Mouse (Mus musculus) lung, postnatal 25 days (tissue): ENCODE data around the gene Cenpf.

Experiments used
- DNase-seq: peaks from one replicate; pipeline ENCODE4 v3.0.0; 2022; ENCODE audit warnings: low spot score

The Cenpf gene

GRCm38 (mm10) chr1:189687654-189688387, at the start of gene Cenpf:
Cenpf (minus strand) TSS chr1:189688086.
- peak; percentile 98 for DNase-seq

GRCm38 (mm10) chr1:189732156-189732555, 44.3 kb upstream of the Cenpf start:
- DNase-seq: no peak

GRCm38 (mm10) chr1:189731697-189732096, 43.8 kb upstream of the Cenpf start:
- no peak for DNase-seq

- no peak for DNase-seq
Measured at GRCm38 (mm10) chr1:189729141-189729815, 41.4 kb upstream of the Cenpf start.

GRCm38 (mm10) chr1:189728784-189729115, 40.9 kb upstream of the Cenpf start:
- DNase-seq: no peak

GRCm38 (mm10) chr1:189727884-189728783, 40.2 kb upstream of the Cenpf start, which contains the start of gene Ptpn14:
Ptpn14 (plus strand) TSS chr1:189728268.
- DNase-seq: peak; percentile 86

GRCm38 (mm10) chr1:189727346-189727883, 39.5 kb upstream of the Cenpf start:
- DNase-seq: peak; percentile 91

- DNase-seq: no peak
Measured at GRCm38 (mm10) chr1:189726121-189726520, 38.2 kb upstream of the Cenpf start.

- DNase-seq: no peak
Measured at GRCm38 (mm10) chr1:189718600-189718999, 30.7 kb upstream of the Cenpf start.

GRCm38 (mm10) chr1:189717546-189717945, 29.7 kb upstream of the Cenpf start:
- no peak for DNase-seq

- DNase-seq: no peak
Measured at GRCm38 (mm10) chr1:189715915-189716797, 28.3 kb upstream of the Cenpf start.

GRCm38 (mm10) chr1:189709001-189709400, 21.1 kb upstream of the Cenpf start:
- DNase-seq: no peak

GRCm38 (mm10) chr1:189707419-189707818, 19.5 kb upstream of the Cenpf start:
- no peak for DNase-seq

GRCm38 (mm10) chr1:189707014-189707413, 19.1 kb upstream of the Cenpf start:
- DNase-seq: no peak

GRCm38 (mm10) chr1:189706040-189706645, 18.3 kb upstream of the Cenpf start:
- no peak for DNase-seq

GRCm38 (mm10) chr1:189703591-189703990, 15.7 kb upstream of the Cenpf start:
- no peak for DNase-seq

GRCm38 (mm10) chr1:189703156-189703555, 15.3 kb upstream of the Cenpf start:
- no peak for DNase-seq

GRCm38 (mm10) chr1:189700990-189701389, 13.1 kb upstream of the Cenpf start:
- peak; percentile 62 for DNase-seq

- no peak for DNase-seq
Measured at GRCm38 (mm10) chr1:189700186-189700585, 12.3 kb upstream of the Cenpf start.

GRCm38 (mm10) chr1:189698416-189698815, 10.5 kb upstream of the Cenpf start:
- peak; percentile 14 for DNase-seq

GRCm38 (mm10) chr1:189695321-189695720, 7.4 kb upstream of the Cenpf start:
- DNase-seq: no peak
